Mouse (Mus musculus) natural killer cell, adult 2 months (primary cell): ENCODE measurements around the gene Epsti1.

Experiments used
- DNase-seq, 2 experiments: peaks; one replicate each; pipeline ENCODE4 v3.0.0; 2022; ENCODE audit warnings: low spot score in 2 of 2

The Epsti1 gene

DNA sequence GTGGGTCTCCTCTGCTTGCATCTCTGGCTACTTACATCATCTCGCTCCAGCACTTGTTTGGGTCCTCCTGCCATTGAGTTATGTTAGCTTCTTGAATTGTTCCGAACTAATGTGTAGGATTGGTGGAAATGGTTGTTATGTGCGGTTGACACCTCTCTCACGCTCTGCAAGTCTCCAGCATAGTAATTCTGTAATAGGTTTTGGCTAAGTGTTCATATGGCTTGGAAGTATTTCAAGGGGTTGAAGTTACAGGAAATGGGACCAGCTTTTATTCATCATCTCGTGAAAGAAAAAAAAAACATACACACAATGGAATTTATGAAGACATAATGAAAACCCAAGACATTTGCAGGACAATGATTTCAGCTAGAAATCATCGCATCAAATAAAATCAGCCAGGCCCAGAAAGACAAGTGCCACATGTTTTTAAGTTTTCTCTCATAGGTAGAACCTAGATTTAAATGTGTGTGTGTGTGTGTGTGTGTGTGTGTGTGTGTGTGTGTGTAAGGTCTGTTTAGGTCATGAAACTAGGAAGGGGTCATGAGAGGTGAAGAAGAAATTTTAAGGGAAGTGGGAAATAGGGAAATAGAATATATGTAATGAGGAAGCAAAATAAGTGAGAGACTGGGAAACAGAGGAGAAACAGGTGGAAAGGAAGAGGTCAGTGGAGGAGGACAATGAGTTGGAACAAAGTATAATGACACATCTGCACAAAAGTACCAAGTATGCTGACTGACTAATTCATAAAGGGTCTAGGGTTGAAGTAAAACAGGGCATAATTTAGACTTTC, 19.2 kb downstream of the Epsti1 start:
- DNase-seq, result no peak

GRCm38 (mm10) chr14:77925414-77925813, 21.4 kb downstream of the Epsti1 start:
- no peak for DNase-seq

DNA sequence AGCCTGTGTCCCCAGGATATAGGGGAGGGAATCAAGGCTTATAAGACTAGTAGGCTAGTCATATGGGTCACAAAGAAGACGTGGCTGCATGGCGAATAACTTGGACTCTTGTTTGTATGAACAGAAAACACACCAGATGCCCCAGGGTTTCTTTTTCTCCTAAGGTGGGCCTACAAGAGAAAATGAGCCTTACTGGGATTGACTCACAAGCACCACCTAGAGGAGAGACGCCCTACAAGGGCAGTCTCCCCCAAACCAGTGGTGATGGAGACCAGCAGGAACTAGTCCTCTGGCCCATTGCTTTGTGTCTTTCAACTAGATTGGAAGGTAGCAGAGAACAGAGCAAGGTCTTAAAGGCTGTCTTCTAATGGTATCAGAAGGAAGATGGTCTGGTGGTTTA, 22.7 kb downstream of the Epsti1 start:
- DNase-seq, result peak in 1 of 2 experiments; percentile 11

DNA sequence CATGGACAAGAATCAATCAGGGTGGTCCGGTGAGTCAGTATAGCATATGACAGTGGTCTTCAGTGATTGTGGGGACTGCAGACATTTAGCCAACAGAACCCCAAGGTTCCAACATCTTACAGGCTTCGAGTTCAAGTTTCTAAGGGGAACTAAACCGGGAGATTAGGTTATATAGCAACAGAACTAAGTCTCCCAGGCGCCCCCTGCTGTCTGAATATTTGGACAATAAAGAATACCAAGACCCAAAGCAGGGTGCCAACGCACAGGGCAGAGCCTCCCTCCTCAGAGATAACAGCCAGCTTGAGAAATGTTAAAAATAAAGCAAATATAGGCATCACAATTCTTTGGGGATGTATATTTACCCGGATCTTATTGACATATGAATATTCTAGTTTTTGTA, 24.0 kb downstream of the Epsti1 start:
- peak; percentile 55 to 72 for DNase-seq

GRCm38 (mm10) chr14:77928653-77929052, 24.6 kb downstream of the Epsti1 start:
- DNase-seq, result no peak

DNA sequence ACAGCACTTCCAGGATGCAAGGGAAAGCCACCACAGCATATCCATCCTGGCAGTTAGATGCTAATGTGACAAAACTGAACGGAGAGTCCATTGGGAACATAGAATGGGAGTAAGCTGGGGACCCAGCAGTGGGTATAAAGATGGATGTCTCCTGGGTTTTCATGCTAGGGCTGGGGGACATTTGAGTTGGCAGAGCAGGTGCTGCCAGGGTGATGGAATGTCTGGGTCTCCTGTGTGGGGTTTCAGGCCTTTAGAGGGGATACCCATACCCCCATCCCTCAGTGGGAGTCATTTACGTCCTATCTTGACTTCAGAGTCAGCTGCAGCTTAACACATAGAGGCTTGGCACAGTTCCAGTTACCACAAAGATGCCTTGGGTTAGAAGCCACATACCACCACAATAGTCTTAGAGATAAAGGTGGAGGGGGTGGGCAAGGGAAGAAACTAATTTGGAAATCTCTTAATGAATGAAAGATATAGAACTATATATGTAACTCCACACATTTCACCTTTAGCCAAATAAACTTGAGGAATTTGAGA, 25.2 kb downstream of the Epsti1 start:
- DNase-seq, result peak in 1 of 2 experiments; percentile 25

GRCm38 (mm10) chr14:77932150-77933047, 28.4 kb downstream of the Epsti1 start:
- no peak for DNase-seq

- no peak for DNase-seq
Measured at GRCm38 (mm10) chr14:77933243-77933642, 29.2 kb downstream of the Epsti1 start.

DNA sequence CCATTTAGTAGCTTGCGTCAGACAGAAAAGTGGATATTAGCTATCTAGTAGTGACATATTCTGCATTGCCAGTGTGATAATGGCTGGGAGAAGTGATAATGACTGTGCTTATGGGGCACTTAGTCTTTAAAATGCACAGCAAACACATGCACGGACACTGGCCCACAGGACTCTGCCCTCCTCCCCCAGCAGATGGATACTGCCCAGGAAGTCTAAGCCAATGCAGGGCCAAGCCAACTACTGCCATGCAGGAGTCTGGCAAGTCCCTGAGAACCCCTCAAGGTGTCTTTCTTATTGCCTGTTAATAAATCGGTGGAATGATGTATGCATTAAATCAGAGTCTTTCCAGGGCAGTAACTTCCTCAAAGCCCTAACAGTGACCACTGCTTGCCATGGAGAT, 30.4 kb downstream of the Epsti1 start:
- DNase-seq, result no peak

- DNase-seq, result no peak
Measured at GRCm38 (mm10) chr14:77941105-77941504, 37.1 kb downstream of the Epsti1 start.

GRCm38 (mm10) chr14:77942235-77942634, 38.2 kb downstream of the Epsti1 start:
- DNase-seq, result no peak

- DNase-seq, result no peak
Measured at GRCm38 (mm10) chr14:77942793-77943558, 38.9 kb downstream of the Epsti1 start.

- no peak for DNase-seq
Measured at GRCm38 (mm10) chr14:77961741-77962140, 57.7 kb downstream of the Epsti1 start.

DNA sequence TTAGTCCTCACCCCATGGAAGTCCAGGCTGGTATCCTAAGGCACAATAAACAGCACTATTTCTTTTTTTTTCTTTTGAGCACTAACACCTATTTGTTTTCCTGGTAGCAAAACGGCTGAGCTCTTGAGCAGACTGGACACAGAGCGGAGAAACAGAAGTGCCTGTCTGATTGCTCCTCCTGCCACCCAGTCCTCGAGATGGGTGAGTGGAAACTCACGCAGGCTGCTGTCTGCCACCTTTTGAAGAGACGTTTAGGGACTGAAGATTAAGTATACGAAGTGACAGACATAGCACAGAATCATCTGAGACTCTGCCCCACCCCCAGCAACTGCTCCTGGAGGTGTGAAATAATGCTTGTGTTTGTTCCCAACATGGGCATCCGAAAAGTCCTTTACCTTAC, 59.5 kb downstream of the Epsti1 start:
- DNase-seq, result no peak

DNA sequence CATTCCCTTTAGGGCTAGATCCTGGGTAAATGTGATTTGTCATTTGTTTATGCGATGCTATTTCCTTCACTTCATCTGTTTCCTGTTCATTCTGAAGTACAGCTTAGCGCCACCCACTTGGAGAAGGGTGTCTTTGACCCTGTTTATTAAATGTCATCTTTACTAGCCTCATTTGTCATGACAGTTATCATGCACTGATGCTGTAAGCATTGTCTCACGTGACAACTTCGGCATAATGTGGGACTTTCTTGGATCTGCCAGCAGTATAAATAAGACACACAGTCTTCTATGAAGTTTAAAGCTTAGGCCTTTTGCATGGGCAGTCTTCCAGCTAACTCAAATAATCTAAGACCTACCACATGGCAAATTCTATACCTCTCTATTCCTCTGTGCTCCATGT, 67.3 kb downstream of the Epsti1 start:
- DNase-seq, result no peak

DNA sequence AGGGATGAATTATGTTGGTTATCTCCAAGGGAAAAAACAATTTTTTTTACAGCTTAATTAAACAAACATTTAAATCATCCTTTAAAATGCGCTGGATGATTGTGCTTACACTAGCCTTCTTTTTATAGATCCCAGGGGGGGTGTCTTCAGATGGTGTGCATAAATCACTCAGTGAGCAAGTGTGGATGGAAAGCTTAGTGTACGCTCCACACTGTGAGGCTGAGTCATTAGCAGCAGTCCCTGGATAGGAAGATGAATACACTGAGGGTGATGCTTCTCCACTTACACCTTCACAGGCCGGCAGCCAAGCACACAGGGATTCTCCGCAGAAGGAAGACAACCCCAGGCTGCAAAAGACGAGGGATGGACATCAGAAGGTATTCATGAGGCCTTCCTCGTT, 70.2 kb downstream of the Epsti1 start:
- DNase-seq, result no peak

GRCm38 (mm10) chr14:77975702-77976101, 71.7 kb downstream of the Epsti1 start:
- no peak for DNase-seq

DNA sequence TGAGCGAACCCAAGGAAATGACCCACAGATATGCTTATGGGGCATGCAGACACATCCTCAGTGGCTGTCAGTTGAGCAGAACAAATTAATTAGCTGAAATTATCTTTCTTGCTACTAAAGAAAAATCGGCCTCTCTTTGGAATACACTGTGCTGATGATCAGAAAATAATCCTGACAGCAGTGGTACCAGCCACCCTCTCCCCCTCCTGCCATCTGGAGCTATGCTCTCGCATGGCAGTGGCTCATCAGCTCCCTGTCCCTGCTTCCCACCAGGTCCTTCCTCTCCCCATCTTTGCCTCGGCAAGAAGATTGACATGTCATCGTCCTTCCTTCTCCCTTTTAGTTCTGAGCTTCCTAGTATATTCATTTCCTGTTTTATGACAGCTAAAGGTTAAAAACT, 77.5 kb downstream of the Epsti1 start:
- DNase-seq, result no peak

DNA sequence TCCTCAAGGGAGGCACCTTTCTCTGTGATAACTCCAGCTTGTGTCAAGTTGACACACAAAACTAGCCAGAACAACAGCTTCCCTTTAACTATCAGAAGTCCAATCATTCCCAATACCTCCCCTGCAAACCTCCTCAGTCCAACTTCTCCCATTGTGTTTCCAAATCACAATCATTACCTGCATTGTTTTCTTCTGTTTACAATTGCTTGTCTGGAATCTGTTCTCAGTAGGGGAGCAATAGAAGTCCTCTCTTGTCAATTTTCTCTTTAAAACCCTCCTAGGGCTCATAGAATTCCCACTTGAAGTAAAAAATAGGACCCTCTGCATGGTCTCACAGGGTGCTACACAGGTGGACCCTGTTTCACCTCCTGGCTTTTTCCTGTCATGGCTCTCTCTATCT, 93.7 kb downstream of the Epsti1 start:
- no peak for DNase-seq

GRCm38 (mm10) chr14:78004486-78004885, 100.4 kb downstream of the Epsti1 start:
- no peak for DNase-seq

GRCm38 (mm10) chr14:78008019-78008418, 104.0 kb downstream of the Epsti1 start:
- DNase-seq, result no peak

DNA sequence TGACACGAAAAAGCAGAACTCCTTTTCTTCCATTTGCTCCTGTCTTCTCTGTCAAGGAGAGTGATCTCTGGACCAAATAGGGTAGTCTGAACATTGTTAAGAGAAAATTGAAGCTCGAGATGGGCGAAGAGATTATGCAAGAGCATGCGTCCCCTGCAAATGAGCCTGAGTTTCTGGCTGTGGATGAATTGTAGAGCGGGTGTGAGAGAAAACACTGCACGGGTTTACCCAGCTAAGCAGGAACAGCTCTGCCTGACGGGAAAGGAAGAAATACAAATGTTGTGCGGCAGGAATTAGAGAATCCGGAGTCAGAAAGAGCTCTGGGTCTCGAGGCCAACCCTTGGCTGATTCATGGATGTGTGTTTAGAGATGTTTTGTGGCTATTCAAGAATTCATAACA, 107.8 kb downstream of the Epsti1 start:
- DNase-seq, result no peak
